Mouse (Mus musculus) embryonic facial prominence, embryonic 13.5 days (tissue): ENCODE measurements around the gene Dpp8. TPM values are rescaled to one million over a fixed set of nuclear protein-coding genes. Genes with fewer than 3 reads are reported as not detected.

Source experiments
- ATAC-seq: fragments of 200-750 bp; cut with Nextera tagmentation; 2 replicates; pipeline ENCODE4 v1.8.0; 2017; ENCODE audit warnings: low read depth; ENCODE audit not compliant: insufficient number of reproducible peaks, insufficient read depth, low FRiP score, low TSS enrichment
- H3K27ac ChIP-seq: fragments of 300-500 bp; sonication (generic); 2 replicates; pipeline ENCODE4 v1.5.1; 2015; ENCODE audit warnings: moderate library complexity, mild to moderate bottlenecking, inconsistent platforms
- H3K27me3 ChIP-seq: fragments of 300-500 bp; sonication (generic); 2 replicates; pipeline ENCODE4 v1.6.1; 2015; ENCODE audit warnings: mild to moderate bottlenecking, inconsistent platforms
- H3K36me3 ChIP-seq: fragments of 300-500 bp; sonication (generic); 2 replicates; pipeline ENCODE4 v1.6.1; 2015; ENCODE audit warnings: mild to moderate bottlenecking, inconsistent platforms
- H3K4me1 ChIP-seq: fragments of 300-500 bp; sonication (generic); 2 replicates; pipeline ENCODE4 v1.6.1; 2015; ENCODE audit warnings: inconsistent platforms
- H3K4me2 ChIP-seq: fragments of 300-500 bp; sonication (generic); 2 replicates; pipeline ENCODE4 v1.6.1; 2015; ENCODE audit warnings: moderate library complexity, mild to moderate bottlenecking, inconsistent platforms
- H3K4me3 ChIP-seq: fragments of 300-500 bp; sonication (generic); 2 replicates; pipeline ENCODE4 v1.5.1; 2015; ENCODE audit warnings: mild to moderate bottlenecking, inconsistent platforms
- H3K9ac ChIP-seq: fragments of 300-500 bp; sonication (generic); 2 replicates; pipeline ENCODE4 v1.6.1; 2015; ENCODE audit warnings: mild to moderate bottlenecking, inconsistent platforms
- H3K9me3 ChIP-seq: fragments of 300-500 bp; sonication (generic); 2 replicates; pipeline ENCODE4 v1.6.1; 2016; ENCODE audit warnings: inconsistent platforms
- WGBS: fragments of 180-500 bp; shearing (Covaris S2); methylation state at CpG from one replicate; pipeline ENCODE4 v1.1.7; 2015; ENCODE audit warnings: mixed read lengths; 5-methylcytosine and 5-hydroxymethylcytosine counted together
- polyA plus RNA-seq: library from polyadenylated mRNA; unstranded; fragments of >200 nt; fragmentation: Nextera tagmentation; extraction: Ambion mirVana; gene quantifications from 2 replicates; pipeline ENCODE4 v1.2.1, GENCODE M21; 2015

The Dpp8 gene
- polyA plus RNA-seq, 1 experiment from 2014 or later, result 37.2 TPM

GRCm38 (mm10) chr9:65015461-65016222 lies 16.6 kb upstream of the Dpp8 start:
- H3K36me3 ChIP-seq, result 0 out of 2 replicates have a peak, but pooled peaks cover 1% of the 10 kb centered on the region
- no peak overlapping the region for H3K4me3 ChIP-seq
- no peaks in the 10 kb centered on the region for H3K9me3 ChIP-seq
- no peak for ATAC-seq
- WGBS, result 74% methylated on average over 7 of the region's 7 CpGs
- H3K4me2 ChIP-seq, result no peak overlapping the region
- H3K27ac ChIP-seq, result no peak overlapping the region; the same call in 1 of the 2 replicates
- H3K27me3 ChIP-seq, result no peaks in the 10 kb centered on the region
- no peak overlapping the region for H3K9ac ChIP-seq
- peaks cover 39% of the 10 kb centered on the region for H3K4me1 ChIP-seq

GRCm38 (mm10) chr9:65016241-65016977 lies 15.8 kb upstream of the Dpp8 start:
- H3K4me1 ChIP-seq, result peaks cover 40% of the 10 kb centered on the region
- no peak overlapping the region for H3K4me3 ChIP-seq
- H3K27ac ChIP-seq, result no peak overlapping the region
- no peak overlapping the region for H3K4me2 ChIP-seq
- no peaks in the 10 kb centered on the region for H3K9me3 ChIP-seq
- 87% methylated on average over 4 of the region's 4 CpGs for WGBS
- no peak overlapping the region for H3K9ac ChIP-seq
- no peaks in the 10 kb centered on the region for H3K27me3 ChIP-seq
- ATAC-seq, result no peak
- no peaks in the 10 kb centered on the region for H3K36me3 ChIP-seq

GRCm38 (mm10) chr9:65016978-65017827 lies 15.0 kb upstream of the Dpp8 start:
- no peak for ATAC-seq
- no peak overlapping the region for H3K4me3 ChIP-seq
- H3K36me3 ChIP-seq, result no peaks in the 10 kb centered on the region
- H3K9me3 ChIP-seq, result no peaks in the 10 kb centered on the region
- H3K4me1 ChIP-seq, result peaks cover 43% of the 10 kb centered on the region
- no peaks in the 10 kb centered on the region for H3K27me3 ChIP-seq
- H3K27ac ChIP-seq, result no peak overlapping the region
- WGBS, result 83% methylated on average over 16 of the region's 16 CpGs
- H3K9ac ChIP-seq, result no peak overlapping the region
- no peak overlapping the region for H3K4me2 ChIP-seq

- no peak overlapping the region for H3K4me3 ChIP-seq
- no peaks in the 10 kb centered on the region for H3K9me3 ChIP-seq
- no peaks in the 10 kb centered on the region for H3K36me3 ChIP-seq
- ATAC-seq, result no peak
- 77% methylated on average over 4 of the region's 4 CpGs for WGBS
- no peak overlapping the region for H3K27ac ChIP-seq
- no peak overlapping the region for H3K4me2 ChIP-seq
- no peak overlapping the region for H3K9ac ChIP-seq
- H3K4me1 ChIP-seq, result peaks cover 45% of the 10 kb centered on the region
- H3K27me3 ChIP-seq, result no peaks in the 10 kb centered on the region
Measured at GRCm38 (mm10) chr9:65017896-65018295, 14.3 kb upstream of the Dpp8 start.

GRCm38 (mm10) chr9:65018588-65019121 lies 13.6 kb upstream of the Dpp8 start:
- Histone ChIP-seq H3K27me3 (no peaks in the 10 kb centered on the region), H3K4me1 (peaks cover 45% of the 10 kb centered on the region), H3K27ac (no peak overlapping the region), H3K9me3 (no peaks in the 10 kb centered on the region), H3K9ac (0 out of 2 replicates have a peak overlapping the region, but pooled peaks have one; percentile 21), H3K4me3 (no peak overlapping the region), H3K36me3 (no peaks in the 10 kb centered on the region), H3K4me2 (no peak overlapping the region; the same call in 1 of the 2 replicates)
- 73% methylated on average over 3 of the region's 3 CpGs for WGBS
- no peak for ATAC-seq

GRCm38 (mm10) chr9:65019146-65019545 lies 13.1 kb upstream of the Dpp8 start:
- Histone ChIP-seq H3K4me2 (peak overlapping the region; percentile 87; the same call in 1 of the 2 replicates), H3K9ac (0 out of 2 replicates have a peak overlapping the region, but pooled peaks have one; percentile 21), H3K27me3 (no peaks in the 10 kb centered on the region), H3K36me3 (no peaks in the 10 kb centered on the region), H3K4me3 (no peak overlapping the region), H3K27ac (no peak overlapping the region), H3K4me1 (peaks cover 45% of the 10 kb centered on the region), H3K9me3 (no peaks in the 10 kb centered on the region)
- no peak for ATAC-seq
- 46% methylated on average over 3 of the region's 3 CpGs for whole genome bisulfite sequencing

- H3K27me3 ChIP-seq, result no peaks in the 10 kb centered on the region
- WGBS, result 78% methylated on average over 4 of the region's 4 CpGs
- H3K36me3 ChIP-seq, result no peaks in the 10 kb centered on the region
- peak overlapping the region; percentile 87 for H3K4me2 ChIP-seq
- no peak overlapping the region for H3K27ac ChIP-seq
- H3K4me3 ChIP-seq, result peak overlapping the region; percentile 98
- H3K9ac ChIP-seq, result peak overlapping the region; percentile 37; the same call in 1 of the 2 replicates
- H3K9me3 ChIP-seq, result no peaks in the 10 kb centered on the region
- peaks cover 45% of the 10 kb centered on the region for H3K4me1 ChIP-seq
- no peak for ATAC-seq
Measured at GRCm38 (mm10) chr9:65020128-65020527, 12.1 kb upstream of the Dpp8 start.

- Histone ChIP-seq H3K4me2 (peak within 1 kb of the TSS; percentile 87), H3K4me1 (peaks cover 36% of the 10 kb centered on the region), H3K36me3 (no peaks in the 10 kb centered on the region), H3K27ac (peak within 1 kb of the TSS; percentile 86), H3K27me3 (no peaks in the 10 kb centered on the region), H3K9ac (peak within 1 kb of the TSS; percentile 96), H3K4me3 (peak within 1 kb of the TSS; percentile 98), H3K9me3 (no peaks in the 10 kb centered on the region)
- ATAC-seq, result peak; percentile 90
- WGBS, result under 1% methylated on average over 81 of the region's 81 CpGs
Measured at GRCm38 (mm10) chr9:65020991-65021886, 11.0 kb upstream of the Dpp8 start, which contains the start of gene Hacd3. Gene Hacd3 (minus strand): TSS chr9:65021693.

- Histone ChIP-seq H3K4me3 (peak overlapping the region; percentile 98), H3K4me1 (peaks cover 29% of the 10 kb centered on the region), H3K27ac (peak overlapping the region; percentile 86), H3K27me3 (no peaks in the 10 kb centered on the region), H3K9ac (peak overlapping the region; percentile 96), H3K9me3 (no peaks in the 10 kb centered on the region), H3K36me3 (no peaks in the 10 kb centered on the region), H3K4me2 (peak overlapping the region; percentile 87)
- 24% methylated on average over 9 of the region's 9 CpGs for WGBS
- ATAC-seq, result no peak
Measured at GRCm38 (mm10) chr9:65021887-65022579, 10.2 kb upstream of the Dpp8 start.

- H3K4me3 ChIP-seq, result no peak overlapping the region
- no peak overlapping the region for H3K4me2 ChIP-seq
- H3K9me3 ChIP-seq, result no peaks in the 10 kb centered on the region
- no peaks in the 10 kb centered on the region for H3K36me3 ChIP-seq
- H3K9ac ChIP-seq, result no peak overlapping the region
- H3K4me1 ChIP-seq, result peaks cover 28% of the 10 kb centered on the region
- no peak overlapping the region for H3K27ac ChIP-seq
- WGBS, result 90% methylated on average over 4 of the region's 4 CpGs
- H3K27me3 ChIP-seq, result no peaks in the 10 kb centered on the region
- ATAC-seq, result no peak
Measured at GRCm38 (mm10) chr9:65022580-65023135, 9.6 kb upstream of the Dpp8 start.
